Mouse (Mus musculus) liver, adult 2 months (tissue): ENCODE results near the gene Disc1. TPM values are rescaled to one million over a fixed set of nuclear protein-coding genes. Genes with fewer than 3 reads are reported as not detected.

Experiments used
- DNase-seq: peaks from one replicate; pipeline ENCODE4 v3.0.0-alpha.2; 2011; ENCODE audit warnings: low read depth, low spot score; ENCODE audit errors: extremely low read depth
- H3K27ac ChIP-seq: fragments of 200-500 bp; replicated peaks from 2 replicates; pipeline ENCODE4 v1.5.1; 2012; ENCODE audit warnings: low read depth, mild to moderate bottlenecking, control low read depth, inconsistent platforms, low read length; ENCODE audit not compliant: insufficient read depth
- H3K27me3 ChIP-seq: fragments of 200-500 bp; 2 replicates; pipeline ENCODE4 v1.6.1; 2012; ENCODE audit warnings: mild to moderate bottlenecking, moderate library complexity, low read length, inconsistent platforms; ENCODE audit not compliant: control insufficient read depth, insufficient read depth
- H3K36me3 ChIP-seq: fragments of 200-500 bp; 2 replicates; pipeline ENCODE4 v1.6.1; 2012; ENCODE audit warnings: low read length, inconsistent platforms; ENCODE audit not compliant: control insufficient read depth, insufficient read depth
- H3K4me1 ChIP-seq: fragments of 200-500 bp; 2 replicates; pipeline ENCODE4 v1.6.1; 2011; ENCODE audit warnings: low read length; ENCODE audit not compliant: control insufficient read depth, insufficient read depth
- H3K4me3 ChIP-seq: fragments of 200-500 bp; 2 replicates; pipeline ENCODE4 v1.5.1; 2011; ENCODE audit warnings: low read depth, mild to moderate bottlenecking, control low read depth, low read length, moderate library complexity; ENCODE audit not compliant: insufficient read depth
- H3K79me2 ChIP-seq: fragments of 200-500 bp; 2 replicates; pipeline ENCODE4 v1.6.1; 2012; ENCODE audit warnings: inconsistent platforms, mild to moderate bottlenecking, low read length, moderate library complexity; ENCODE audit not compliant: control insufficient read depth, insufficient read depth
- H3K9ac ChIP-seq: fragments of 200-500 bp; 2 replicates; pipeline ENCODE4 v1.6.1; 2012; ENCODE audit warnings: low read depth, mild to moderate bottlenecking, control low read depth, inconsistent platforms, low read length
- CTCF ChIP-seq: fragments of 200-500 bp; IDR thresholded peaks from 2 replicates; pipeline ENCODE4 v1.5.1; 2011; ENCODE audit warnings: low read depth, low read length, control low read depth
- POLR2A ChIP-seq: fragments of 200-500 bp; IDR thresholded peaks from 2 replicates; pipeline ENCODE4 v1.6.1; 2011; ENCODE audit warnings: low read length, control low read depth; ENCODE audit not compliant: insufficient read depth; ENCODE audit errors: extremely low read depth
- WGBS: fragments of 180-500 bp; shearing (Covaris S2); methylation state at CpG from one replicate; pipeline ENCODE4 v1.1.7; 2018; 5-methylcytosine and 5-hydroxymethylcytosine counted together
- polyA plus RNA-seq: library from polyadenylated mRNA; depleted of rRNA; stranded (reverse); fragments of >200 nt; gene quantifications from 2 replicates; pipeline ENCODE4 v1.2.3, GENCODE M21; 2012
- total RNA-seq: library from RNA; depleted of rRNA; stranded (reverse); fragments of >200 nt; gene quantifications from 2 replicates; pipeline ENCODE4 v1.2.3, GENCODE M21; 2014

Gene Disc1
- total and polyA plus RNA-seq, 2 experiments = 0.16 to 0.37 TPM

DNA sequence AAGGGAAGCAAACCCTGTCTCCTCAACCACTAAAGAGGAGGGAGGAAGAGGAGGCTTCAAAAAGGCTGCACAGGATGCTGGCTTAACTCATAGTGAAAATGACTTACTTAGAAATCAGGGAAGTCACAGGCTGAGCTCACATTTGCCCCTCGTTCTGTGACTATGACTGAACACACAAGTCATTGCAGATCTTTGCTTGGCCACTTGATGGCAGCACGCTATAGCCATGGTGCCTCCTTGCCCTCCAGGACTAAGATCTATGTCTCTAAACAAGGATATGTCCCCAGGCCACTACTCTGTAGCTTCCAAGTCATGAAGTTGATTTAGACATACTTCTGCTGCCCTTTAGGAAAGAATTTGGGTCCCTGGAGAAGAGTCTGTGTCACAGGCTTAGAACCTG is 62.6 kb downstream of the Disc1 start:
- Histone ChIP-seq H3K79me2 (no peaks in the 10 kb centered on the region), H3K9ac (no peak overlapping the region), H3K36me3 (no peaks in the 10 kb centered on the region), H3K27me3 (no peaks in the 10 kb centered on the region), H3K4me3 (no peak overlapping the region), H3K4me1 (no peaks in the 10 kb centered on the region), H3K27ac (no peak overlapping the region)
- DNase-seq = peak; percentile 16
- 21% methylated on average over 2 of the region's 2 CpGs for WGBS
- TF ChIP-seq POLR2A (no peak), CTCF (peak; percentile 64)

GRCm38 (mm10) chr8:125126482-125126881 is 72.5 kb downstream of the Disc1 start:
- no peak for DNase-seq
- H3K27ac ChIP-seq = no peak overlapping the region
- H3K27me3 ChIP-seq = no peaks in the 10 kb centered on the region
- no peak overlapping the region for H3K4me3 ChIP-seq
- TF ChIP-seq POLR2A (no peak), CTCF (no peak)
- H3K4me1 ChIP-seq = no peaks in the 10 kb centered on the region
- H3K79me2 ChIP-seq = no peaks in the 10 kb centered on the region
- WGBS = 97% methylated on average over 4 of the region's 4 CpGs
- no peak overlapping the region for H3K9ac ChIP-seq
- H3K36me3 ChIP-seq = no peaks in the 10 kb centered on the region

DNA sequence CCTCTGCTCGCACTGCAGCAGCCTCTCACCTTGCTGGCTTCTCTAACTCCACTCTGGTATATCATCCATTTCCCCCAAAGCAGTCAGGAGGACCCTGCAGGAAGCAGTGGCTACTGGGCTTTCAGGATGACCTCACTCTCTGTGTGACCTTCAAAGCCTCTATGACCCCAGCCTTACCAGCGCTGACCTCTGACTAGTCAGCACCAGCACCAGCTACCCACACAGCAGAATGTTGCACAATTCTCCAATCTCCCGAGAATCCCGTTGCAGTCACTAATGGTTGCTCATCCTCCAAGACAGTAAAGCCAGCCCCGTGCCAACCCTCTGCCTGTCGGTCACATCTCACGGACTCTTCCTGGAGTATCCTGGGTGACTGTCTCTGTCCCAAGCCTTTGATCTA is 73.6 kb downstream of the Disc1 start:
- DNase-seq = no peak
- Histone ChIP-seq H3K4me3 (no peak overlapping the region), H3K27ac (no peak overlapping the region), H3K4me1 (no peaks in the 10 kb centered on the region), H3K9ac (no peak overlapping the region), H3K27me3 (no peaks in the 10 kb centered on the region), H3K36me3 (no peaks in the 10 kb centered on the region), H3K79me2 (no peaks in the 10 kb centered on the region)
- TF ChIP-seq POLR2A = no peak
- no peak for TF ChIP-seq CTCF
- 41% methylated on average over 7 of the region's 7 CpGs for WGBS

- Histone ChIP-seq H3K79me2 (no peaks in the 10 kb centered on the region), H3K27me3 (no peaks in the 10 kb centered on the region), H3K27ac (no peak overlapping the region), H3K4me3 (no peak overlapping the region), H3K4me1 (no peaks in the 10 kb centered on the region), H3K9ac (no peak overlapping the region), H3K36me3 (no peaks in the 10 kb centered on the region)
- peak; percentile 75 for TF ChIP-seq CTCF
- TF ChIP-seq POLR2A = no peak
- WGBS = 41% methylated on average over 6 of the region's 6 CpGs
- DNase-seq = no peak
Measured at GRCm38 (mm10) chr8:125128305-125128704, 74.3 kb downstream of the Disc1 start.

DNA sequence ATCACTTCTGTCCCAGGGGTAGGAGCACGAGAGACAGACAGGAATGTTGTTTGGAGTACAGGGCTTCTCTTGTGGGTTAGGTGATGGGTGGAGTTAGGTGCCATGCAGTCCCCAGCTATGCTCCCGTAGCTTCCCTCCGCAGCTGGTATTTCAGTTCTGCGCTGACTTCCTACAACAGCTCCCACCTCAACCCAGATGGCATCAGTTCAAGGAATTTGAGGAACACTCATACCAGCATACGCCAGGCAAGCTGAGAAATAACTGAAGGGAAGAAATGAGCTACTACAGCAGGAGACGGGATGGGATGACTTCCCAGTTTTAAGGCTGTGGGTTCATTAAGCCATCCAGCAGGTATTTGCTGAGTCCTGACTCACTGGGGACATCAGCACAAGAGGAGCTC is 76.8 kb downstream of the Disc1 start:
- WGBS = 91% methylated on average over 6 of the region's 6 CpGs
- no peak for TF ChIP-seq CTCF
- TF ChIP-seq POLR2A = no peak
- Histone ChIP-seq H3K36me3 (no peaks in the 10 kb centered on the region), H3K9ac (no peak overlapping the region), H3K79me2 (no peaks in the 10 kb centered on the region), H3K27ac (no peak overlapping the region), H3K4me3 (no peak overlapping the region), H3K4me1 (no peaks in the 10 kb centered on the region; the same call in 1 of the 2 replicates), H3K27me3 (no peaks in the 10 kb centered on the region)
- DNase-seq = no peak

- WGBS = 61% methylated on average over 7 of the region's 7 CpGs
- no peak for DNase-seq
- Histone ChIP-seq H3K27ac (no peak overlapping the region), H3K79me2 (no peaks in the 10 kb centered on the region), H3K4me3 (no peak overlapping the region), H3K4me1 (no peaks in the 10 kb centered on the region; the same call in 1 of the 2 replicates), H3K36me3 (no peaks in the 10 kb centered on the region), H3K27me3 (no peaks in the 10 kb centered on the region), H3K9ac (no peak overlapping the region)
- TF ChIP-seq POLR2A (no peak), CTCF (no peak)
Measured at GRCm38 (mm10) chr8:125131265-125131664, 77.3 kb downstream of the Disc1 start.
